Mouse (Mus musculus): ENCODE results near the gene Mef2a. TPM values are rescaled to one million over a fixed set of nuclear protein-coding genes. Genes with fewer than 3 reads are reported as not detected.

Gene Mef2a
- polyA plus RNA-seq, 1 experiment from 2014 or later, result 39.3 TPM

DNA sequence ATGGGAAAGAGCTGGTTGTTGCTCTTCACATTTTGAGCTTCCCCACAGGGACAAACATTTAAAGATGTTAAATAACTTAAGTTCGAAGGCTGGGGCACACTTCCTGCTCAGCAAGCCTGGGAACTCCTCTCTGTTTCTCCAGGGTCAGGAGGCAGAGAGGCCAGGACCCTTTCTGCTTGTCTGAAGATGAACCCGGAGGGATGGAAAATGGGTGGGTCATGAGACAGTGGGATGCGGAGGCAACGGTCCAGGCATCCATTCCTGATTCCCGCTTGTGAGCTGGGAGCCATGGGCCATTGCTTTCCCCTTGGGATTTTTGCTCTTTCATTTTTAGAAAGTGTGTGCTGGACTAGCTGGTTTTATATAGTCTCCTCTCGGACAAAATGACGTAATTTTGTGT is 17.4 kb upstream of the Mef2a start:
- H3K27ac ChIP-seq, result no peak overlapping the region
- no peaks in the 10 kb centered on the region for H3K27me3 ChIP-seq
- no peak overlapping the region for H3K4me2 ChIP-seq (replicated peaks)
- no peaks in the 10 kb centered on the region for H3K4me1 ChIP-seq
- WGBS, result 77% methylated on average over 7 of the region's 7 CpGs
- no peak for ATAC-seq (ENCODE audit: low FRiP score)
- no peaks in the 10 kb centered on the region for H3K9me3 ChIP-seq (replicated peaks)
- H3K4me3 ChIP-seq, result no peak overlapping the region
- H3K36me3 ChIP-seq, result no peaks in the 10 kb centered on the region
- H3K9ac ChIP-seq, result no peak overlapping the region

DNA sequence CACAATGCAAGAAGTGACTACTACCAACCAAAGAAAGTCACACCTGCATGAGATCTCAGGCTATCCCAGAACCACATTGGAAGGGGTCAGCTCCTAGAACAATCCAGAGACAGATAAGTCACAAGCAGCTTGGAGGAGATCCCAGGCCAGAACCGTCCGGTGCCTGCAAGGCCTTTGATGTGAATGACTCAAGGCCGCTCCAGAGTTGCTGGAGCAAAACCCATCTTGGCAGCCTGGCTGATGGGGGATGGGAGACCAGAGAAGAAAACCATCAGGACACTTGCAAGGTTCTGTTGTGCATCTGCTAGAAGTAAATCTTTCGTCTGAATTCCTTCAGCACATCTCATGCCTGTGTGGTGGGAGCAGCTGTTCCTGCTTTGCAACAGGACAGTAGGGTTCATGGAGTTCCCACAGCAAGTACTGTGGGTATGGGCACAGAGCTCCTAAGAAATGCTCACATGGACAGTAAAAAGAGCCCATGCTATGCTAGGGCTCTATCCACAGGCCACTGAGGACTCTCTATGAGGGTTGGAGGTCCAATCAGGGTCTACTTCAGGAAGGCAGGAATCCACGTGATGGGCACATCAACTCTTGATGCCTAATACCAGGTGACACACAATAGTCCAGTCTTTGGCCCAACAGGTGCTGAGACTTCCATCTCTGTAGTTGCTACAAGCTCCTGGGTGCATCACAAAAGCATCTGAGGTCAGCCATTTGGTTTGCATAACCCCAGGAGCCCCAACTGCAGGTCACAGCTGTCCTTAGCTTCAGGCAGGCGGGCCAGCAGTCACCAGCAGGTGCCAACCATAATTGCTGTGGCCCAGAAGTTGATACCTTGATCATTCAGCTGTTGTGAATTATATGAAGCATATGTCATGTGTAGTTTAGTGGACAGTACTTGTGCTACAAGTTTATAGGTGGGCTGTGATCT is 12.5 kb upstream of the Mef2a start:
- ATAC-seq (ENCODE audit: low FRiP score), result no peak
- Histone ChIP-seq H3K4me1 (no peaks in the 10 kb centered on the region), H3K9me3 (replicated peaks) (no peaks in the 10 kb centered on the region), H3K27ac (no peak overlapping the region), H3K27me3 (no peaks in the 10 kb centered on the region), H3K4me2 (replicated peaks) (no peak overlapping the region), H3K36me3 (no peaks in the 10 kb centered on the region), H3K9ac (no peak overlapping the region), H3K4me3 (no peak overlapping the region)
- 82% methylated on average over 6 of the region's 6 CpGs for WGBS

DNA sequence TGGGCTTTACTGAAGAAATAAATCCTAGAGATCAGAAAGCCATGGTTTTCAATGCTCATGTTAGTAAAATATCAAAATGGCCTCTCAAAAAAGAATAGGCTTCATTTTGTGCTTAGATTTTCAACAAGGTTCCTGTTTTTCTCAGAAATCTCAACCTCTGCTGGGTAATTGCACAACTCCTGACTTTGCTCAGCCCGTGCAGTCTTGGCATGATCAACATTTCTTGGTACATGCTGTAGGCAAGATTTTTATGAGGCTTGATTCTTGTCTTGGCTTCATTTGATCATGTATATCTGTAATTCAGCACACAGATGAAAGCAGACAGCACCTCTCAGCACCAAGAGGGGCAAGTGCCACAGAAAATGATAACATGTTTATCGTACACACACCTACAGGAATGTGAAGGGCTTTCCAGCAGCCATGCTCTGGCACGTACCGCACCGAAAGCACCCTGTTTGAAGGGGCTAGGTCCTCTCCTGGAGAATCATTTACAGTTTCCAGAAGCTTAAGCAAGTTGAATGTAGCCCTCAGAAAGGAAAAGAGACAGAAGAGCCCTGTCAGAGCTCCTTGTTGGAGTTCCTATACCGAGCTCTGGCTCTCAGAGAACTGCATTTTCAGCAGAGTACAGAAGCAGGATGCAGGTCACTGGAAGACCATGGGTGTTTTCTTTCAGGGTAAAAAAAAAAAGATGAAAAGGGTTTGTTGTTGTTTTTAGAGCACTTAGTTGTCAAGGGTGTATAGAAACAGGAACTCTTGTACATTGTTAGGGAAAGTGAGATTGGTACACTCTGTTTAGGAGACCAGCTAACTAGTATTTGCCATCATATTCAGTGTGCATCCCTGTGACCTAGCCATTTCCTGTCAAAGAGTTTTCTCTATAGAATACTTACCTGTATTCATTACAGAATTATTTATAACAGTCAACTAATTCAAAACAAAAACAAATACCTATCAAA is 7.8 kb upstream of the Mef2a start:
- Histone ChIP-seq H3K4me2 (replicated peaks) (no peak overlapping the region), H3K4me3 (no peak overlapping the region), H3K27me3 (0 out of 2 replicates have a peak, but pooled peaks cover under 1% of the 10 kb centered on the region), H3K27ac (no peak overlapping the region), H3K9ac (no peak overlapping the region), H3K9me3 (replicated peaks) (no peaks in the 10 kb centered on the region), H3K36me3 (no peaks in the 10 kb centered on the region), H3K4me1 (no peaks in the 10 kb centered on the region)
- no peak for ATAC-seq (ENCODE audit: low FRiP score)
- WGBS, result 86% methylated on average over 6 of the region's 6 CpGs

DNA sequence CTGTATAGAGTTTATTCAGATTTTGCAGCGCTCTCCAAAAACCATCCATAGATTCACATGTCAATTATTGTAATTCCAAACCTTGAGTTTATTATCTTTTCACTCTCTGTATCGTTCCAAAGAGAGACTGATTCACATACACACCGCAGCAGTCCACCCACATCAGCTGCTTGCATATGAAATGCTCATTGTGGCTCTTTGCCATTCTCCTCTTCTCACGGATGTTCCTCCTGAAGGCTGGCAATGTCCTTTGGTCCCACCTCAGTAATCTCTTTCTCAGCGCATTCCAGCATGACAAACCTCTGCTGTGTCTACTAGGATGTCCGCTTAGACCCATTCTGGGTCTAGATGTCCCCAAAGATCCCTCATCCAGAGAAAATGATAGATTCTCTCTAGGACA is 4.1 kb upstream of the Mef2a start:
- Histone ChIP-seq H3K4me1 (peaks cover 4% of the 10 kb centered on the region; the same call in 1 of the 2 replicates), H3K27me3 (peaks cover 6% of the 10 kb centered on the region; the same call in 1 of the 2 replicates), H3K9ac (no peak overlapping the region), H3K36me3 (no peaks in the 10 kb centered on the region), H3K27ac (no peak overlapping the region), H3K4me2 (replicated peaks) (no peak overlapping the region), H3K9me3 (replicated peaks) (no peaks in the 10 kb centered on the region), H3K4me3 (no peak overlapping the region)
- 84% methylated on average over 6 of the region's 6 CpGs for WGBS
- no peak for ATAC-seq (ENCODE audit: low FRiP score)

DNA sequence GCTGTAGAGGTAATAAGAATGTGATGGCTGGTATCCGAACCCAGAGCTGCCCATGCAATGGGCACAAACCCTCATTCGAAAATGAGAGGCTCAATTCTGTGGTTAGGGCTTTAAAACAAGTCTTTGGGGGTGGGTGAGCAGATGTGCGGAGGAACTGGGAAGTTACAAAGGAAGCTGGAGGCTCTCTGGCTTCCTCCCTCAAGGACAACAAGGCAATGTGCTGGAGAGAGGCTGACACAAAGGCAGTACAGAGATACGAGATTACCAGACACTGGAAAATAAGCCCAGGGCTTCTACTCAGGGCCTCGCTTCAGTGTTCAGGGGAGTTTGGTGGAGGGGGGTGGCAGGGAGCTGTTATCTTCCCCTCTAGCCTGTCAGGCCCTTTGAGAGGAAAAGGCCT is 1.3 kb upstream of the Mef2a start:
- Histone ChIP-seq H3K4me1 (peaks cover 11% of the 10 kb centered on the region), H3K4me2 (replicated peaks) (peak overlapping the region; percentile 95; the same call in 1 of the 2 replicates), H3K9me3 (replicated peaks) (no peaks in the 10 kb centered on the region), H3K4me3 (no peak overlapping the region), H3K27ac (peak overlapping the region; percentile 45; the same call in 1 of the 2 replicates), H3K27me3 (peaks cover 6% of the 10 kb centered on the region; the same call in 1 of the 2 replicates), H3K9ac (no peak overlapping the region), H3K36me3 (no peaks in the 10 kb centered on the region)
- ATAC-seq (ENCODE audit: low FRiP score), result no peak
- WGBS, result 49% methylated on average over 5 of the region's 5 CpGs

DNA sequence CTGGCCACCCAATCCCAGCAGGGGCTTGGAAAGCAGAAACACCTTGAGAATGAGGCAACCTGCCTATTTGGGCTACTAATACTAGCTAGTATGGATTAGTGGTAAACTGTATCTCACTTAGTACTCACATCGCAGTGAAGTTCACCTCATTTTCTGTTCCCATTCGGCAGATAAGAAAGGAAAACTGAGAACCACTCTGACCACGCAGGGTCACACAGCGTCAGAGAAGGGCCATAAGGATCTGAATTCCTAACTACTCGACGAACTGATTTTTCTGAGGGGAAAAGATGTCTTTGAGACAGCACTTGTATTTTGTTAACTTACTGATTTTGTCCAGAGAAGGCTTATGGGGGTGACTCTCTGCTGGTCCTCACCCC is 914 bp upstream of the Mef2a start:
- no peaks in the 10 kb centered on the region for H3K36me3 ChIP-seq
- no peaks in the 10 kb centered on the region for H3K9me3 ChIP-seq (replicated peaks)
- peak overlapping the region; percentile 92 for H3K4me3 ChIP-seq
- peak overlapping the region; percentile 95 for H3K4me2 ChIP-seq (replicated peaks)
- peaks cover 11% of the 10 kb centered on the region for H3K4me1 ChIP-seq
- peak overlapping the region; percentile 99 for H3K9ac ChIP-seq
- ATAC-seq (ENCODE audit: low FRiP score), result peak; percentile 9; the same call in 1 of the 2 replicates
- WGBS, result 35% methylated on average over 6 of the region's 6 CpGs
- H3K27me3 ChIP-seq, result peaks cover 6% of the 10 kb centered on the region; the same call in 1 of the 2 replicates
- H3K27ac ChIP-seq, result peak overlapping the region; percentile 100

DNA sequence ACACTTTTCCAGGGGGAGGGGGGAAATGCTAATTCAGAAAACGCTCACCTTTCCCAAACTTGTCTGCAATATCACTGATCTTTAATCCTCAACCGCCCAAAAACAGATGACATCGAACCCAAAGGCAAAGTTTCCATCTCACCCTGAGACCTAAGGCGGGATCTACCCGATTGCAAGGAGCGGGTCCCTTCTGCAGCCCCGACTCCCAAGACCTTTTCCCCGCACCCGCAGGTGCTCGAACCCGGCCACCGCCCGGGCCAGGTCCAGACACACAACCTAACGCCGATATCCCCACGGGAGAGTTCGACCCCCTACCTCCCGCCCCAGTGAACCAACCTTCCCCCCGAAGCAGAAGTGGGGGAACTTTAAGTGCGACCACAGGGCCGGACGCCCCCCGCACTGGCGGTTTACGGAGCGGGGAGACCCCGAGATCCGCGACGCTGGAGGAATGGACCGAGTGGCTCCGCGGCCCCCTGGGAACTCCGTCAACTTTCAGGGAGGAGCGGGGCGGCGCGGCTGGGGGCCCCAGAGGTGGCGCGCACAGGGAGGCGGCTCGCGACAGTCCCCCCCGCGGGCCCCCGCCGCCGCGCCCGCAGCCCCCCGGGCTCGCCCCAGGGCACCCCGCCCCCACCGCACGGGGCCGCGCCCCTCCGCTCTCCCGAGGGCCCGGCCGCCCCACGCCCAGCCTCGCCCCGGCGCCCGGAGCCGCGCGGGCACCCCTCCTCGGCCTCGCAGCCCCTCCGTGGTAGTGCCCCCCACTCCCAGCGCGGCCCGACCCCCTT is 576 bp downstream of the Mef2a start:
- H3K9me3 ChIP-seq (replicated peaks), result no peaks in the 10 kb centered on the region
- H3K27me3 ChIP-seq, result peaks cover 6% of the 10 kb centered on the region; the same call in 1 of the 2 replicates
- peak overlapping the region; percentile 92 for H3K4me3 ChIP-seq
- peaks cover 11% of the 10 kb centered on the region for H3K4me1 ChIP-seq
- under 1% methylated on average over 45 of the region's 75 CpGs for WGBS
- H3K4me2 ChIP-seq (replicated peaks), result peak overlapping the region; percentile 95
- no peaks in the 10 kb centered on the region for H3K36me3 ChIP-seq
- peak overlapping the region; percentile 99 for H3K9ac ChIP-seq
- ATAC-seq (ENCODE audit: low FRiP score), result peak; percentile 79
- H3K27ac ChIP-seq, result peak overlapping the region; percentile 100

DNA sequence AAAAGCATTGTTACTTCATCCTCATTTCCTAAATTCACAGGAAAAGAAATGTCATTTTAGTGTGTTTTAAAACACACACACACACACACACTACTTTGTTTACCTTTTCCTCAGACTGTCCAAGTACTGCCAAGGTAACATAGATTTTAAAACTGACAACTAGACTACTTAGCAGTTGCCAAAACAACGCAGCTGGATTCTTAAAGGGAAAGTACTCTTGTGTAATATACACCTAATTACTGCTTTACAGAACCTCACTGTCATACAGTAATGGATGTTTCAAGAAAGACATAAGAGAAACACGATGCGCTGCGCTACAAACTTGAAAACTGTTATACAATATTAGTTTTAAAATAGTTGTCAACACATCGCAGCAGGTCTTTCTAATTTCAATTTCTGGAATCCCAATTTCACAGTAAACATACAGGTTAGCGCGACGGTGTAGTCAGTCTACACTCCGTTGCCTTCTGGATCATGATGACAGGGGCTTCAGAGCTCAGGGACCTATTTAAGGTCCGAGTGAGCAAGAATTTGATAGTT is 1.2 kb downstream of the Mef2a start:
- no peak for ATAC-seq (ENCODE audit: low FRiP score)
- no peaks in the 10 kb centered on the region for H3K9me3 ChIP-seq (replicated peaks)
- H3K4me3 ChIP-seq, result peak overlapping the region; percentile 92
- H3K36me3 ChIP-seq, result no peaks in the 10 kb centered on the region
- peaks cover 11% of the 10 kb centered on the region for H3K4me1 ChIP-seq
- peaks cover 6% of the 10 kb centered on the region; the same call in 1 of the 2 replicates for H3K27me3 ChIP-seq
- H3K4me2 ChIP-seq (replicated peaks), result peak overlapping the region; percentile 95
- 19% methylated on average over 10 of the region's 10 CpGs for WGBS
- peak overlapping the region; percentile 99 for H3K9ac ChIP-seq
- H3K27ac ChIP-seq, result no peak overlapping the region

DNA sequence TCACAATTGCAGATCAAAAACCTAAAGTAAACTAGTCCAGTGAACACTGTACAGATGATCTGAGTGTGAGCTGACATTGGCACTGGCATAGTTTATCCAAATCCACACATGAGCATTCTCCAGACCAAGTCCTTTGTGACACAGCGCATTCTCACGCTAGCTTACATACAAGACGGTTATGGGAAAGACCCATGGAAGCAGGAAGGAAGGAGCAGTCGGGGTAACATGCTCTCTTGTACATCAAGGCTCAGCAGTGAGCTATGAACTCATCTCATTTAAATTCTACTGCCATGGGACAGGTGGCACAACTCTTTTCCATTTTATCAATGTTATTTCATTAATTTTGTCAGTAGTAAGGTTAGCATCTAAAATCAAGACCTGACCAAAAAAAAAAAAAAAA is 3.0 kb downstream of the Mef2a start:
- Histone ChIP-seq H3K27me3 (no peaks in the 10 kb centered on the region), H3K27ac (no peak overlapping the region), H3K4me2 (replicated peaks) (no peak overlapping the region), H3K9me3 (replicated peaks) (no peaks in the 10 kb centered on the region), H3K4me1 (peaks cover 11% of the 10 kb centered on the region), H3K9ac (no peak overlapping the region), H3K36me3 (no peaks in the 10 kb centered on the region), H3K4me3 (no peak overlapping the region)
- 81% methylated on average over 4 of the region's 4 CpGs for WGBS
- no peak for ATAC-seq (ENCODE audit: low FRiP score)

DNA sequence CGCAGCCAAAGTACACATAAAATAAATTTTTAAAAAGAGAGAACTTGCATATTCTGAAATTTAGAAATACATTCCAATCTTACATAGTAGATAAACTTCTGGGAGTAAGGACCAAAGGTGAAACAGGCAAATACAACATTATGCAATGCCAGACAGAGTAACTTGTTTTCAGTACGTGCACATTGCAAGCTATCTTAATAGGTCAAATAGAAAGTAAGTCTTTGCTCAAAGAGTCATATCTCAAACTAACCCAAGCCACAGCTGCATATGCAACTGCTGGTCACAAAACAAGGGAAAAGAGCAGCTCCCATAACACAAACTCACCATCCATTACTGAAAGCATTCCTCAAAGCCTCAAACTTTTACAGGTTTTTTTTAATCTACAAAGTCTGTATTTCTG is 4.3 kb downstream of the Mef2a start:
- H3K27me3 ChIP-seq, result no peaks in the 10 kb centered on the region
- WGBS, result 94% methylated on average over 2 of the region's 2 CpGs
- H3K9me3 ChIP-seq (replicated peaks), result no peaks in the 10 kb centered on the region
- ATAC-seq (ENCODE audit: low FRiP score), result no peak
- H3K4me2 ChIP-seq (replicated peaks), result no peak overlapping the region
- no peaks in the 10 kb centered on the region for H3K36me3 ChIP-seq
- no peak overlapping the region for H3K4me3 ChIP-seq
- no peak overlapping the region for H3K27ac ChIP-seq
- peaks cover 7% of the 10 kb centered on the region for H3K4me1 ChIP-seq
- no peak overlapping the region for H3K9ac ChIP-seq

DNA sequence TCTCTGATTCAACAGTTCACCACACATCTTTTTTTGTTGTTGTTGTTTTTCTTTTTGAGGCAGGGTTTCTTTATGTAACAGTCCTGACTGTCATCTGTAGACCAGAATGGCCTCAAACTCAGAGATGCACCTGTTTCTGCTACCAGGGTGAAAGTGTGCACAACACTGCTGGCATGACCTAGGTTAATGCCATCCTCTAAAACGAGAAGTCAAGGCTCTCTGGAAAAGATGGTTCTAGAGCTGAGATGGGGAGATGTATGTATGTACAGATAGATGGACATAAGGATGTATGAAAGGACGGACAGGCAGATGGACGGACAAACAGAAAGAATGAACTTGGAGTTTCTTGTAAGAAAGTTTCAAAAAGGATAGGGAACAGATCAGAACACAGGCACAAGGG is 12.1 kb downstream of the Mef2a start:
- H3K4me1 ChIP-seq, result no peaks in the 10 kb centered on the region
- H3K4me2 ChIP-seq (replicated peaks), result no peak overlapping the region
- H3K27me3 ChIP-seq, result no peaks in the 10 kb centered on the region
- 94% methylated on average over 3 of the region's 3 CpGs for WGBS
- H3K9ac ChIP-seq, result no peak overlapping the region
- H3K27ac ChIP-seq, result no peak overlapping the region
- H3K4me3 ChIP-seq, result no peak overlapping the region
- ATAC-seq (ENCODE audit: low FRiP score), result no peak
- H3K9me3 ChIP-seq (replicated peaks), result no peaks in the 10 kb centered on the region; the same call in 1 of the 2 replicates
- H3K36me3 ChIP-seq, result peaks cover 5% of the 10 kb centered on the region; the same call in 1 of the 2 replicates

Measured in hindbrain, embryonic 12.5 days (tissue).